Mouse (Mus musculus): Measurements from ENCODE around the gene Cacna2d4. TPM values are rescaled to one million over a fixed set of nuclear protein-coding genes. Genes with fewer than 3 reads are reported as not detected.
A peak's percentile ranks its signal among the peaks of the same experiment; 100 is the strongest.

Cacna2d4 gene
- polyA plus RNA-seq, 1 experiment from 2014 or later, result not detected

GRCm38 (mm10) chr6:119375035-119375434, 138.7 kb downstream of the Cacna2d4 start:
- Histone ChIP-seq H3K4me1 (ENCODE audit: control insufficient read depth, insufficient read depth, low read length) (peaks cover 4% of the 10 kb centered on the region; the same call in 1 of the 2 replicates), H3K9ac (ENCODE audit: low read length) (no peak overlapping the region), H3K4me2 (ENCODE audit: low read depth, low read length) (no peak overlapping the region), H3K27ac (ENCODE audit: low read length) (no peak overlapping the region), H3K9me3 (replicated peaks; ENCODE audit: control insufficient read depth, low read length) (no peaks in the 10 kb centered on the region), H3K36me3 (ENCODE audit: control insufficient read depth, insufficient read depth, low read length) (no peaks in the 10 kb centered on the region), H3K4me3 (replicated peaks; ENCODE audit: low read length) (no peak overlapping the region), H3K27me3 (ENCODE audit: control insufficient read depth, insufficient read depth, low read length) (no peaks in the 10 kb centered on the region)
- ATAC-seq (ENCODE audit: insufficient read depth, low FRiP score), result no peak
- 78% methylated on average over 5 of the region's 5 CpGs for WGBS

- ATAC-seq (ENCODE audit: insufficient read depth, low FRiP score), result no peak
- WGBS, result 43% methylated on average over 2 of the region's 2 CpGs
- Histone ChIP-seq H3K4me1 (ENCODE audit: control insufficient read depth, insufficient read depth, low read length) (peaks cover 4% of the 10 kb centered on the region; the same call in 1 of the 2 replicates), H3K9ac (ENCODE audit: low read length) (no peak overlapping the region), H3K27ac (ENCODE audit: low read length) (no peak overlapping the region), H3K4me2 (ENCODE audit: low read depth, low read length) (no peak overlapping the region), H3K9me3 (replicated peaks; ENCODE audit: control insufficient read depth, low read length) (no peaks in the 10 kb centered on the region), H3K27me3 (ENCODE audit: control insufficient read depth, insufficient read depth, low read length) (no peaks in the 10 kb centered on the region), H3K4me3 (replicated peaks; ENCODE audit: low read length) (no peak overlapping the region), H3K36me3 (ENCODE audit: control insufficient read depth, insufficient read depth, low read length) (no peaks in the 10 kb centered on the region)
These were observed 141.3 kb downstream of the Cacna2d4 start for GRCm38 (mm10) chr6:119377613-119378012.

GRCm38 (mm10) chr6:119378631-119379030, 142.3 kb downstream of the Cacna2d4 start:
- Histone ChIP-seq H3K4me1 (ENCODE audit: control insufficient read depth, insufficient read depth, low read length) (peaks cover 4% of the 10 kb centered on the region; the same call in 1 of the 2 replicates), H3K36me3 (ENCODE audit: control insufficient read depth, insufficient read depth, low read length) (no peaks in the 10 kb centered on the region), H3K9me3 (replicated peaks; ENCODE audit: control insufficient read depth, low read length) (no peaks in the 10 kb centered on the region), H3K4me3 (replicated peaks; ENCODE audit: low read length) (no peak overlapping the region), H3K27me3 (ENCODE audit: control insufficient read depth, insufficient read depth, low read length) (no peaks in the 10 kb centered on the region), H3K9ac (ENCODE audit: low read length) (no peak overlapping the region), H3K4me2 (ENCODE audit: low read depth, low read length) (no peak overlapping the region), H3K27ac (ENCODE audit: low read length) (no peak overlapping the region)
- ATAC-seq (ENCODE audit: insufficient read depth, low FRiP score), result no peak
- 74% methylated on average over 1 of the region's 1 CpGs for WGBS

DNA sequence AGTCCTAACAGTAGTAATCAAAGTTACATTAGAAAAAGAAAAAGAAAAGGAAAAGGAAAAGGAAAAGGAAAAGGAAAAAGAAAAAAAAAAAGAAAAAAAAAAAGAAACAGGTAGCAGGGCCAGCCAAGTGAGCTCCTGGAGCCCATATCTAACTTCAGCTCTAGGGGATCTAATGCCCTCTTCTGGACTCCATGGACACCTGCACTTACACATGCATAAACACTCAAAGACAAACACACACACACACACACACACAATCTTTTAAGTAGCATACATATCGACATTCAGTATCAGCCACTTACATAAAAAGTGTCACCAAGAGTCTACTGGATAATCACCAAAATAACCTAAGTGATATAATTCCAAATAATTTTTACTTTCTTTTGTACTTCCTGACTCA, 149.3 kb downstream of the Cacna2d4 start:
- no peak overlapping the region for H3K4me3 ChIP-seq (replicated peaks; ENCODE audit: low read length)
- 94% methylated on average over 1 of the region's 1 CpGs for WGBS
- no peaks in the 10 kb centered on the region for H3K9me3 ChIP-seq (replicated peaks; ENCODE audit: control insufficient read depth, low read length)
- H3K4me2 ChIP-seq (ENCODE audit: low read depth, low read length), result no peak overlapping the region
- H3K4me1 ChIP-seq (ENCODE audit: control insufficient read depth, insufficient read depth, low read length), result peaks cover 18% of the 10 kb centered on the region
- no peaks in the 10 kb centered on the region for H3K36me3 ChIP-seq (ENCODE audit: control insufficient read depth, insufficient read depth, low read length)
- no peak overlapping the region for H3K9ac ChIP-seq (ENCODE audit: low read length)
- H3K27me3 ChIP-seq (ENCODE audit: control insufficient read depth, insufficient read depth, low read length), result no peaks in the 10 kb centered on the region
- no peak overlapping the region for H3K27ac ChIP-seq (ENCODE audit: low read length)
- no peak for ATAC-seq (ENCODE audit: insufficient read depth, low FRiP score)

DNA sequence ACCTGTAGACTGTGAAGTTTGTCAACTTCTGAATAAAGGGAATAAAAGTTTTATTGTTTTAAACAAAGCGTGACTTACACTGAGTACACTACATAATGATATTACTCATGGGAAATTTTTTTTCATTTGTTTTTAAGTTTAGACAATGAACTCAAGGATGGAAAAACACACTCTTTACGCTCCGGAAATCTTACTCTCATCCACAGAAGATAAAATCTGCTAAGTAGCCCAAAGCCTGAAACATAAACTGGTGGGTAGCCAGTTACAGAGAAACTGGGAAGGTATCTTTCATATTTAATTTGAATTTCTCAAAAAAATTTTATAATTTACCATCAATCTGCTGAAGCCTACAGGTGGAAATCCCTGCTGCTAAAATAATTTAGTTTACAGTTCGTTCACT, 150.1 kb downstream of the Cacna2d4 start:
- Histone ChIP-seq H3K4me2 (ENCODE audit: low read depth, low read length) (no peak overlapping the region), H3K4me1 (ENCODE audit: control insufficient read depth, insufficient read depth, low read length) (peaks cover 18% of the 10 kb centered on the region), H3K9ac (ENCODE audit: low read length) (no peak overlapping the region), H3K9me3 (replicated peaks; ENCODE audit: control insufficient read depth, low read length) (no peaks in the 10 kb centered on the region), H3K27ac (ENCODE audit: low read length) (no peak overlapping the region), H3K4me3 (replicated peaks; ENCODE audit: low read length) (no peak overlapping the region), H3K27me3 (ENCODE audit: control insufficient read depth, insufficient read depth, low read length) (no peaks in the 10 kb centered on the region), H3K36me3 (ENCODE audit: control insufficient read depth, insufficient read depth, low read length) (no peaks in the 10 kb centered on the region)
- WGBS, result 88% methylated on average over 4 of the region's 4 CpGs
- no peak for ATAC-seq (ENCODE audit: insufficient read depth, low FRiP score)

DNA sequence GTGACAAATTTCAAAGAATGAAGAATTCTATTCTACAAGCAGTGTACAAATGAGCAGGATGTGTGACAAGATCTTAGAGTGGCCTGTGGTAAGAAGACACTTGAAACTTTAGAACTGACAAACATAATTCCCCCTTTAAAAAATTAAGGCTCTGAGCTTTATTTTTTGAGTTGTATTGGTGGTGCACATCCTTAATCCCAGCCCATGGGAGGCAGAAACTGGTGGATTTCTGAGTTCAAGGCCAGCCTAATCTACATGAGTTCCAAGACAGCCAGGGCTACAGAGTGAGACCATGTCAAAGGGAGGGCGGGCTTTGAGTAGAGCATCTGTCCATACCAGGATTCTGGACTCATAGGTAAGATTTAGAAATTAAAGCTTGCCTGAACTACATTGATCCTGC, 150.5 kb downstream of the Cacna2d4 start:
- Histone ChIP-seq H3K36me3 (ENCODE audit: control insufficient read depth, insufficient read depth, low read length) (no peaks in the 10 kb centered on the region), H3K27ac (ENCODE audit: low read length) (no peak overlapping the region), H3K4me2 (ENCODE audit: low read depth, low read length) (peak overlapping the region; percentile 92), H3K9ac (ENCODE audit: low read length) (peak overlapping the region; percentile 4; the same call in 1 of the 2 replicates), H3K4me1 (ENCODE audit: control insufficient read depth, insufficient read depth, low read length) (peaks cover 18% of the 10 kb centered on the region), H3K4me3 (replicated peaks; ENCODE audit: low read length) (peak overlapping the region; percentile 82), H3K27me3 (ENCODE audit: control insufficient read depth, insufficient read depth, low read length) (no peaks in the 10 kb centered on the region), H3K9me3 (replicated peaks; ENCODE audit: control insufficient read depth, low read length) (no peaks in the 10 kb centered on the region)
- 80% methylated on average over 1 of the region's 1 CpGs for WGBS
- ATAC-seq (ENCODE audit: insufficient read depth, low FRiP score), result no peak

GRCm38 (mm10) chr6:119387801-119388649, 151.7 kb downstream of the Cacna2d4 start:
- Histone ChIP-seq H3K4me2 (ENCODE audit: low read depth, low read length) (peak overlapping the region; percentile 92), H3K36me3 (ENCODE audit: control insufficient read depth, insufficient read depth, low read length) (no peaks in the 10 kb centered on the region), H3K9me3 (replicated peaks; ENCODE audit: control insufficient read depth, low read length) (no peaks in the 10 kb centered on the region), H3K4me1 (ENCODE audit: control insufficient read depth, insufficient read depth, low read length) (peaks cover 18% of the 10 kb centered on the region), H3K9ac (ENCODE audit: low read length) (peak overlapping the region; percentile 98), H3K27ac (ENCODE audit: low read length) (peak overlapping the region; percentile 89), H3K27me3 (ENCODE audit: control insufficient read depth, insufficient read depth, low read length) (no peaks in the 10 kb centered on the region), H3K4me3 (replicated peaks; ENCODE audit: low read length) (peak overlapping the region; percentile 82)
- WGBS, result under 1% methylated on average over 36 of the region's 76 CpGs
- peak; percentile 80 for ATAC-seq (ENCODE audit: insufficient read depth, low FRiP score)

DNA sequence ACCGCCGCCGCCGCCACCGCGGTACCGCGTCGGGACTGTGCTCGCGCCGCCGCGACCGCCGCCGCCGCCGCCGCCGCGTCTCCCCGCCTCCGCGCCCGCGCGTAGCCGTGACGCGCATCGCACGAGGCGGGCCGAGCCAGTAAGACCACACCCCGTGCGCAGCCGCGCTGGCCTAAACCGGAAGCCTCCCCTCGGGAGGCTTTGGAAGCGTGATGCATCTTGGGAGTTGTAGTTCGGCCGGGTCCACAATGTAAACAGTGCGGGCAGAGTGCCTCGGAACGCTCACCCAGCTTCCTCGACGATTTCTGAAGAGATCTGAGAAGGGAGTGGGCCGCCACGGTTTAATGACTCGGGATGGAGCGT, 152.3 kb downstream of the Cacna2d4 start:
- Histone ChIP-seq H3K9me3 (replicated peaks; ENCODE audit: control insufficient read depth, low read length) (no peaks in the 10 kb centered on the region), H3K9ac (ENCODE audit: low read length) (peak overlapping the region; percentile 98), H3K27ac (ENCODE audit: low read length) (peak overlapping the region; percentile 89), H3K4me3 (replicated peaks; ENCODE audit: low read length) (peak overlapping the region; percentile 82), H3K36me3 (ENCODE audit: control insufficient read depth, insufficient read depth, low read length) (no peaks in the 10 kb centered on the region), H3K4me2 (ENCODE audit: low read depth, low read length) (peak overlapping the region; percentile 66), H3K4me1 (ENCODE audit: control insufficient read depth, insufficient read depth, low read length) (peaks cover 18% of the 10 kb centered on the region), H3K27me3 (ENCODE audit: control insufficient read depth, insufficient read depth, low read length) (no peaks in the 10 kb centered on the region)
- ATAC-seq (ENCODE audit: insufficient read depth, low FRiP score), result peak; percentile 98
- under 1% methylated on average over 41 of the region's 53 CpGs for WGBS

DNA sequence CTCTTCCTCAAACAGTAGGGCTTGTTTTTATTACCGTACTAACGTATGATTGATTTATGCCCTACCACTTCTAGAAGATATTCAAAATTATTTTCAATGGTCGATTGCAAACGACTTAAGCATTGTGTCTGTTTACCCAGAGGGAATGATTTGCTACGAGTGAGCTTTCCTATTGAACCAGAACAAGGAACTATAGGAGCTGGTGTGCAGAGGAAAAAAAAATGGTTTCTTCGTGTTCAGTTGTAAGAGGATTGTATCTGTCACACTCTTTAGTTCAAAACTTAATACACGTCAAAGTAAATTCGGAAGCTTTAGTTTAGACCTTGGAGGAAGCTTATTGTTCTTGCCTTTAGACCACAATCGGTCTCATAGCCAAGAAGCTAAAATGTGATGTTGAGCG, 152.8 kb downstream of the Cacna2d4 start:
- H3K36me3 ChIP-seq (ENCODE audit: control insufficient read depth, insufficient read depth, low read length), result no peaks in the 10 kb centered on the region
- 0 out of 2 replicates have a peak, but pooled peaks have one; percentile 1 for ATAC-seq (ENCODE audit: insufficient read depth, low FRiP score)
- H3K27ac ChIP-seq (ENCODE audit: low read length), result peak overlapping the region; percentile 85
- H3K4me1 ChIP-seq (ENCODE audit: control insufficient read depth, insufficient read depth, low read length), result peaks cover 18% of the 10 kb centered on the region
- peak overlapping the region; percentile 78 for H3K9ac ChIP-seq (ENCODE audit: low read length)
- 15% methylated on average over 10 of the region's 10 CpGs for WGBS
- H3K4me3 ChIP-seq (replicated peaks; ENCODE audit: low read length), result peak overlapping the region; percentile 82
- no peaks in the 10 kb centered on the region for H3K9me3 ChIP-seq (replicated peaks; ENCODE audit: control insufficient read depth, low read length)
- H3K4me2 ChIP-seq (ENCODE audit: low read depth, low read length), result peak overlapping the region; percentile 66
- no peaks in the 10 kb centered on the region for H3K27me3 ChIP-seq (ENCODE audit: control insufficient read depth, insufficient read depth, low read length)

All from stomach, embryonic 16.5 days (tissue).